Mouse (Mus musculus) urinary bladder, postnatal 10 days (tissue): ENCODE results near the gene Apol11a.
"Not testable (repeated sequence)": the region's sequence is repeated elsewhere in the genome, so short reads cannot be mapped to it uniquely, and the experiment has no call there.

Experiments
- DNase-seq: peaks from one replicate; pipeline ENCODE4 v3.0.0; 2022; ENCODE audit warnings: low spot score

The Apol11a gene

GRCm38 (mm10) chr15:77507966-77508365, at the start of gene Apol11a:
Gene Apol11a (plus strand): TSS chr15:77508271.
- DNase-seq = not testable (repeated sequence)

- DNase-seq = not testable (repeated sequence)
Observed at GRCm38 (mm10) chr15:77474699-77475390, 33.2 kb upstream of the Apol11a start.

- DNase-seq = not testable (repeated sequence)
Observed at GRCm38 (mm10) chr15:77476693-77477092, 31.4 kb upstream of the Apol11a start, which contains the start of gene Apol10a. Gene Apol10a (plus strand): TSS chr15:77477047.

- no peak for DNase-seq
Observed at GRCm38 (mm10) chr15:77482140-77482794, 25.8 kb upstream of the Apol11a start.

- not testable (repeated sequence) for DNase-seq
Observed at GRCm38 (mm10) chr15:77493181-77493580, 14.9 kb upstream of the Apol11a start.

- not testable (repeated sequence) for DNase-seq
Observed at GRCm38 (mm10) chr15:77494694-77495093, 13.4 kb upstream of the Apol11a start.

- DNase-seq = not testable (repeated sequence)
Observed at GRCm38 (mm10) chr15:77520596-77520995, 12.5 kb downstream of the Apol11a start.

GRCm38 (mm10) chr15:77523186-77523843, 15.2 kb downstream of the Apol11a start:
- not testable (repeated sequence) for DNase-seq

GRCm38 (mm10) chr15:77533216-77533615, 25.1 kb downstream of the Apol11a start, which contains the start of gene Apol7c:
Gene Apol7c (minus strand): TSS chr15:77533316.
- no peak for DNase-seq

- not testable (repeated sequence) for DNase-seq
Observed at GRCm38 (mm10) chr15:77539221-77539620, 31.1 kb downstream of the Apol11a start.

- DNase-seq = no peak
Observed at GRCm38 (mm10) chr15:77561792-77562191, 53.7 kb downstream of the Apol11a start, which contains the start of gene 1700025B11Rik. Gene 1700025B11Rik (minus strand): TSS chr15:77561892.

- no peak for DNase-seq
Observed at GRCm38 (mm10) chr15:77563219-77563618, 55.1 kb downstream of the Apol11a start.
